Mouse (Mus musculus) embryonic facial prominence, embryonic 15.5 days (tissue): ENCODE data around the gene Laptm4a. TPM values are rescaled to one million over a fixed set of nuclear protein-coding genes. Genes with fewer than 3 reads are reported as not detected.
A peak's percentile ranks its signal among the peaks of the same experiment; 100 is the strongest.

Experiments used
- ATAC-seq: fragments of 200-750 bp; cut with Nextera tagmentation; 2 replicates; pipeline ENCODE4 v1.8.0; 2017; ENCODE audit warnings: low read depth, moderate TSS enrichment; ENCODE audit not compliant: insufficient number of reproducible peaks, low FRiP score, low TSS enrichment
- H3K27ac ChIP-seq: fragments of 300-500 bp; sonication (generic); replicated peaks from 2 replicates; pipeline ENCODE4 v1.5.1; 2015; ENCODE audit warnings: mild to moderate bottlenecking, inconsistent platforms
- H3K27me3 ChIP-seq: fragments of 300-500 bp; sonication (generic); 2 replicates; pipeline ENCODE4 v1.6.1; 2015; ENCODE audit warnings: inconsistent platforms
- H3K36me3 ChIP-seq: fragments of 300-500 bp; sonication (generic); 2 replicates; pipeline ENCODE4 v1.6.1; 2015; ENCODE audit warnings: mild to moderate bottlenecking, inconsistent platforms
- H3K4me1 ChIP-seq: fragments of 300-500 bp; sonication (generic); 2 replicates; pipeline ENCODE4 v1.6.1; 2015; ENCODE audit warnings: inconsistent platforms
- H3K4me2 ChIP-seq: fragments of 300-500 bp; sonication (generic); replicated peaks from 2 replicates; pipeline ENCODE4 v1.6.1; 2015; ENCODE audit warnings: mild to moderate bottlenecking, inconsistent platforms
- H3K4me3 ChIP-seq: fragments of 300-500 bp; sonication (generic); replicated peaks from 2 replicates; pipeline ENCODE4 v1.5.1; 2015; ENCODE audit warnings: mild to moderate bottlenecking, inconsistent platforms
- H3K9ac ChIP-seq: fragments of 300-500 bp; sonication (generic); 2 replicates; pipeline ENCODE4 v1.6.1; 2015; ENCODE audit warnings: inconsistent platforms
- H3K9me3 ChIP-seq: fragments of 300-500 bp; sonication (generic); replicated peaks from 2 replicates; pipeline ENCODE4 v1.6.1; 2016; ENCODE audit warnings: inconsistent platforms
- WGBS: fragments of 180-500 bp; shearing (Covaris S2); methylation state at CpG from one replicate; pipeline ENCODE4 v1.1.7; 2015; 5-methylcytosine and 5-hydroxymethylcytosine counted together
- polyA plus RNA-seq: library from polyadenylated mRNA; unstranded; fragments of >200 nt; fragmentation: Nextera tagmentation; extraction: Ambion mirVana; gene quantifications from 2 replicates; pipeline ENCODE4 v1.2.1, GENCODE M21; 2015

Gene Laptm4a
- polyA plus RNA-seq, 1 experiment from 2014 or later: 449 TPM

GRCm38 (mm10) chr12:8888445-8888844 is 33.0 kb upstream of the Laptm4a start:
- 28% methylated on average over 7 of the region's 7 CpGs for whole genome bisulfite sequencing
- H3K4me1 ChIP-seq: peaks cover 28% of the 10 kb centered on the region
- no peak overlapping the region for H3K27ac ChIP-seq
- ATAC-seq: no peak
- H3K9me3 ChIP-seq: no peaks in the 10 kb centered on the region
- no peaks in the 10 kb centered on the region for H3K36me3 ChIP-seq
- H3K27me3 ChIP-seq: no peaks in the 10 kb centered on the region
- H3K9ac ChIP-seq: no peak overlapping the region
- no peak overlapping the region for H3K4me3 ChIP-seq
- H3K4me2 ChIP-seq: no peak overlapping the region

- Histone ChIP-seq H3K4me2 (no peak overlapping the region), H3K4me3 (no peak overlapping the region), H3K27ac (no peak overlapping the region), H3K27me3 (no peaks in the 10 kb centered on the region), H3K9me3 (no peaks in the 10 kb centered on the region), H3K36me3 (no peaks in the 10 kb centered on the region), H3K4me1 (peaks cover 28% of the 10 kb centered on the region), H3K9ac (no peak overlapping the region)
- WGBS: 16% methylated on average over 10 of the region's 10 CpGs
- ATAC-seq: no peak
These were observed 32.3 kb upstream of the Laptm4a start for GRCm38 (mm10) chr12:8889117-8889665.

DNA sequence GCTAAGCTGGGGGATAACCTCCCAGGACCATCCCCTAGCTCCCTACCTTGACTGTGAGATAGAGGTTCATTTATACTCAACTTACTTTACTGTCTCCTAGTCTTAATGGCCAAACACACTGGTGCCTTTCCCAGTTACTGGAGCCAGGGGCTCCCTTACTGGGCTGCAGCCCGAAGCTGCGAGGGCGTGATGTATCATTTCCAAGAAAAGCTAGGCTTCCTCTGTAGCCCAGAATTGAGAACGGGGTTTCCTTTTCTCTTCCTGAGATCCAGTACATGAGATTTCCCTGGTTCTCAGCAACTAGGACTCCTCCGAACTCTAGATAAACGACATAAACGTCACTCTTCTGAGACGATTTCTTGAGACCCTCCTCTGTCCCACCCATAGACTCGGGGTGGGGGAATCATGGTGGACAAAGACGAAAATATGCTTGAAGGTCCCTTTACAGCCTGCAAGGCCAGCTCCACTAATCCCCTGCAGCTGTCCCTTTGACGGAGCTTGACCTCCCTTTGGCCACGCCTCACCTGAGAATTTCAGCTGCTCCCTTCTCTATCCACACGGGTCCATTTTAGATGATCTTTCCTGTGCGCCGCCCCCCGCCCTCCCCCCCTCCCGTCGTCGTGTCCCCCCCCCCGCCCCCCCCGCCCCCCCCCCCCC is 28.5 kb upstream of the Laptm4a start:
- Histone ChIP-seq H3K27ac (0 out of 2 replicates have a peak overlapping the region, but pooled peaks have one; percentile 28), H3K4me2 (peak overlapping the region; percentile 28; the same call in 1 of the 2 replicates), H3K36me3 (no peaks in the 10 kb centered on the region), H3K9ac (no peak overlapping the region), H3K4me1 (0 out of 2 replicates have a peak, but pooled peaks cover 9% of the 10 kb centered on the region), H3K9me3 (no peaks in the 10 kb centered on the region), H3K4me3 (peak overlapping the region; percentile 23), H3K27me3 (no peaks in the 10 kb centered on the region)
- no peak for ATAC-seq
- 34% methylated on average over 16 of the region's 21 CpGs for WGBS

GRCm38 (mm10) chr12:8897140-8897539 is 24.3 kb upstream of the Laptm4a start:
- H3K27ac ChIP-seq: peak overlapping the region; percentile 40
- no peak for ATAC-seq

DNA sequence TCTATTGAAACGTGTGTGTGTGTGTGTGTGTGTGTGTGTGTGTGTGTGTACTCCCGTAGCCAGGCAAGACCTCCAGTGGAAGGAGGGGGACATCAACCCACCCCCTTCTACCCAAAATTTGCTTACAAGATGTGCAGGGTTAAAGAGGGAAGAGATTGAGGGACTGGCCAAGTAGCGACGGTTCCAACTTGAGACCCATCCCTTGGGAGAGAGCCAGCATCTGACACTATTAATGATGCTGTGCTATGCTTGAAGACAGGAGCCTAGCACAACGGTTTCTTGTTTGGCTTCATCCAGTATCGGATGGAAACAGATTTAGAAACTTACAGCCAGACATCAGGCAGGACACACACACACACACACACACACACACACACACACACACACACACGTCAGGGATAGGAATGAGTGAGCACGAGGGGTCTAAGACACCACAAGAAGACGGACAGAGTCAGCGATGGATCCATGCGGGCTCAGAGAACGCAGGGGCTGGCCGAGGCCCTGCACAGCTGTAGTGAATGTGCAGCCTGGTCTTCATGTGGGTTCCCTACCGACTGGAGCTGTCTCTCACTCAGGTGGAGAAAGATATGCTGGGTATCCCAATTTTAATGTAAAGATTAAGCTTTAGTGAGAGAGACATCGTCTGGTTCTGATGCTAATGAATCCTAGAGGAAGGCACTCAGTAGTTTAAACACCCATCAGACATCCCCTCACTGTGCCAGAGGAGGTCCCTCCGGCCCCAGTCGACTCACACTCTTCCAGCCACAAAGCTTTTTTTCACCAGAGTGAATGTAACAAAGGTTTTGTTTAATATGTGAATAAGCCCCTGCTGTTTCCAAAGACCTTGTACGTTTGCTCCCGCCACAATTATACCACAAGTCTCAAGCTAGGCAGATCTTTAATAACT is 22.3 kb upstream of the Laptm4a start:
- H3K27ac ChIP-seq: peak overlapping the region; percentile 65
- H3K4me1 ChIP-seq: peaks cover 24% of the 10 kb centered on the region
- H3K4me3 ChIP-seq: no peak overlapping the region
- H3K4me2 ChIP-seq: no peak overlapping the region
- no peak overlapping the region for H3K9ac ChIP-seq
- no peaks in the 10 kb centered on the region for H3K9me3 ChIP-seq
- 57% methylated on average over 19 of the region's 19 CpGs for WGBS
- H3K27me3 ChIP-seq: no peaks in the 10 kb centered on the region
- H3K36me3 ChIP-seq: no peaks in the 10 kb centered on the region
- no peak for ATAC-seq

More at GRCm38 (mm10) chr12:8897140-8897539, 24.3 kb upstream of the Laptm4a start:
- Histone ChIP-seq H3K36me3 (no peaks in the 10 kb centered on the region), H3K27me3 (no peaks in the 10 kb centered on the region), H3K4me2 (no peak overlapping the region), H3K4me1 (peaks cover 24% of the 10 kb centered on the region), H3K4me3 (no peak overlapping the region), H3K9ac (no peak overlapping the region), H3K9me3 (no peaks in the 10 kb centered on the region)
- WGBS: 15% methylated on average over 7 of the region's 7 CpGs

- H3K36me3 ChIP-seq: no peaks in the 10 kb centered on the region
- ATAC-seq: no peak; the same call in 1 of the 2 replicates
- peak overlapping the region; percentile 72 for H3K27ac ChIP-seq
- H3K4me3 ChIP-seq: no peak overlapping the region
- no peak overlapping the region for H3K9ac ChIP-seq
- H3K4me1 ChIP-seq: peaks cover 24% of the 10 kb centered on the region
- H3K9me3 ChIP-seq: no peaks in the 10 kb centered on the region
- H3K4me2 ChIP-seq: no peak overlapping the region
- H3K27me3 ChIP-seq: no peaks in the 10 kb centered on the region
- 13% methylated on average over 4 of the region's 4 CpGs for WGBS
These were observed 21.3 kb upstream of the Laptm4a start for GRCm38 (mm10) chr12:8900107-8900698.

GRCm38 (mm10) chr12:8900919-8901663 is 20.4 kb upstream of the Laptm4a start:
- Histone ChIP-seq H3K27ac (peak overlapping the region; percentile 72), H3K4me1 (peaks cover 24% of the 10 kb centered on the region), H3K9ac (no peak overlapping the region), H3K9me3 (no peaks in the 10 kb centered on the region), H3K27me3 (no peaks in the 10 kb centered on the region), H3K4me3 (no peak overlapping the region), H3K4me2 (no peak overlapping the region), H3K36me3 (no peaks in the 10 kb centered on the region)
- 20% methylated on average over 5 of the region's 5 CpGs for WGBS
- ATAC-seq: peak; percentile 52

DNA sequence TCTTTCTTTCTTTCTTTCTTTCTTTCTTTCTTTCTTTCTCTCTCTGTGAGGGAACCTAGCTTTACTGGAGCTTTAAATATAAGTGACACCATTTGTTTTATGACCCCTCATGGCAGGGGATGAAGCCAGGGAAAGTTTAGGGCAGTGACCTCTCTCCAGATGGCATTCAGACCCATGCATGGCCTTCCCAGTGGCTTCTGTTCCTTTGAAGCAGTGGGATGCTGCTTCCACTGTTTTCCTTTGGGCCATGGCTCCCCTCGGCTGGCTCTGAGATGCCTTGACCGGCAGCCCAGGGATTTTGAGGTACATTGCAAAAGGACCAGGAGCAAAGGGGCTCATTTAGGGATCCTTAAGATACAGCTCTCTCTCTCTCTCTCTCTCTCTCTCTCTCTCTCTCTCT is 19.5 kb upstream of the Laptm4a start:
- no peak overlapping the region for H3K4me2 ChIP-seq
- no peak overlapping the region for H3K4me3 ChIP-seq
- no peak overlapping the region for H3K9ac ChIP-seq
- H3K27me3 ChIP-seq: no peaks in the 10 kb centered on the region
- H3K4me1 ChIP-seq: peaks cover 24% of the 10 kb centered on the region
- H3K9me3 ChIP-seq: no peaks in the 10 kb centered on the region
- no peaks in the 10 kb centered on the region for H3K36me3 ChIP-seq
- WGBS: 30% methylated on average over 2 of the region's 2 CpGs
- no peak overlapping the region for H3K27ac ChIP-seq
- ATAC-seq: no peak

DNA sequence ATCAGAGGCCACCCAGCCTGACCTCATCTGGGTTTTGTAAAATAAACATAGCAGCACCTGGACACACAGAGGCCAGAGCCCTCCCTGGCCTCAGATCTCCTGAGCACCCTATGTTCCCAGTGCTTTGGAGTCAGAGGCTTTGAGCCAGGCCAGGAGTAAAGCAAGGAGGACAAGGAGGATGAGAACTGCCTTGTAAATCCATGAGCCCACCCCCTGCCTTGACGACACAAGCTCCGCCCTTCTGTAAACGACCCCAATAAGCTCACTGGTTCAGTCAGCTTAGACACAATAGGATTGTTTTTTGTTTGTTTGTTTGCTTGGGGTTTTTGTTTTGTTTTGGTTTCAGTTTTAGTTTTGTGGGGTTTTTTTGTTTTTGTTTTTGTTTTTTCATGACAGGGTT is 19.0 kb upstream of the Laptm4a start:
- no peak overlapping the region for H3K9ac ChIP-seq
- H3K27ac ChIP-seq: no peak overlapping the region
- no peaks in the 10 kb centered on the region for H3K27me3 ChIP-seq
- peaks cover 24% of the 10 kb centered on the region for H3K4me1 ChIP-seq
- WGBS: 38% methylated on average over 3 of the region's 3 CpGs
- no peaks in the 10 kb centered on the region for H3K9me3 ChIP-seq
- H3K36me3 ChIP-seq: no peaks in the 10 kb centered on the region
- no peak overlapping the region for H3K4me3 ChIP-seq
- H3K4me2 ChIP-seq: no peak overlapping the region
- no peak for ATAC-seq

GRCm38 (mm10) chr12:8912860-8913685 is 8.4 kb upstream of the Laptm4a start:
- H3K4me3 ChIP-seq: no peak overlapping the region
- peaks cover 37% of the 10 kb centered on the region for H3K4me1 ChIP-seq
- H3K27me3 ChIP-seq: no peaks in the 10 kb centered on the region
- peak overlapping the region; percentile 18 for H3K4me2 ChIP-seq
- no peak overlapping the region for H3K9ac ChIP-seq
- peak overlapping the region; percentile 95 for H3K27ac ChIP-seq
- no peaks in the 10 kb centered on the region for H3K9me3 ChIP-seq
- WGBS: 5% methylated on average over 16 of the region's 16 CpGs
- ATAC-seq: peak; percentile 80
- no peaks in the 10 kb centered on the region for H3K36me3 ChIP-seq
